Mouse (Mus musculus): ENCODE measurements around the gene Ap4b1. TPM values are rescaled to one million over a fixed set of nuclear protein-coding genes. Genes with fewer than 3 reads are reported as not detected.
A peak's percentile ranks its signal among the peaks of the same experiment; 100 is the strongest.

Ap4b1 gene
- 15.9 and 16.3 TPM in 2 replicates for polyA plus RNA-seq (2015; fragmentation: Nextera tagmentation; extraction: Ambion mirVana)

DNA sequence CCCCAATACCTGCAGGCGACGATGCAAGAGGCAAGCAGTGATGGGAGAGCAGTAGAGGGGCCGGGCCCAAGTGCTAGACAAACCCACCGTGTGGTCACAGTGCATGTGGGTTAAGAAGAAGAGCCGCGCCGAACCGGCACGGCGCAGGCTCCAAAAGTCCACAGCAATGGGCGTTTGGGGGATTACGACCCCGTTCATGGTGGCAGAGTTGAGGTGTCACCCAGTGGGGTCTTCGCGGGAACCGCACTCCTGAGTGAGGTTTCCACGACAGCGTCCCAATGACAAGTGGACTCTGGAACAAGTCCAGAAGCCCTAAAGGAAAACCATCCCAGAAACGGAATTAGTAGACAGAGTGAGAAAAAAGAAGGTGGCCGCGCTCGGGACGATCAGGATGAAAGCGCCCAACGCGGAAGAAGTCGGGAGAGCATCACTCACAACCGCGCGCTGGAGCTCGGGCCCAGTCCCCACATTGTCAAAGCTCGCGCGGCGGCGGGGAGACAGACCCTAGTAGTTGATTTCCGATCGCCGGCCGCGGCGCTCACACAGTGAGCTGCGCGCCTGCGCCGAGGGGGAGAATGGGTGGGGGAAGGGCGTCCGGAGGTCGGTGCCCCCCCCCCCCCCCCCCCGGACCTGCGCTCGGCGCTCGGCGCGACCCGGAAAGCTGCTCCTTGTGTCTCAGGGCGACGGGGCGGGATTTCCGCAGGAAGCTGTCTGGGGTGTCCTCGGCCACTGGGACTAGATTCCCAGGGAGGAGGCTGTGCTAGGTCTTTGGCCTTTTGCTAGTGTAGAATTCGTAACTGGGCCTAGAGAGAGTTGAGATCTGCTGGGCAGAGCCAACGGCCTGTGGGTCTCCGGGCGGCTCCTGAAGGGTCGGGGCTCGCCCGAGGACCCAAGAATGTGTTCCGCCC is at the start of gene Ap4b1, which contains the start of the genes Dclre1b and Gm43064:
Gene Ap4b1, plus strand, starts transcription at position 630 of the 908 bp plus-strand sequence.
Gene Dclre1b, minus strand, starts transcription at position 554 of the 908 bp plus-strand sequence.
Gene Gm43064, plus strand, starts transcription at position 683 of the 908 bp plus-strand sequence.
- Histone ChIP-seq H3K9me3 (replicated peaks; ENCODE audit: low read length) (no peaks in the 10 kb centered on the region), H3K27ac (peak within 1 kb of the TSS; percentile 93), H3K9ac (ENCODE audit: low read depth, low read length) (peak within 1 kb of the TSS; percentile 74), H3K36me3 (ENCODE audit: insufficient read depth, low read length) (peaks cover 20% of the 10 kb centered on the region; the same call in 1 of the 2 replicates), H3K4me2 (ENCODE audit: low read length) (peak within 1 kb of the TSS; percentile 81), H3K4me3 (replicated peaks; ENCODE audit: low read depth, low read length) (peak within 1 kb of the TSS; percentile 86), H3K27me3 (ENCODE audit: insufficient read depth, low read length) (no peaks in the 10 kb centered on the region), H3K4me1 (replicated peaks; ENCODE audit: insufficient read depth, low read length) (0 out of 2 replicates have a peak, but pooled peaks cover 8% of the 10 kb centered on the region)
- DNase-seq (ENCODE audit: low spot score) (peak; percentile 96), ATAC-seq (replicated peaks; ENCODE audit: low FRiP score, low read depth) (peak; percentile 96)
- TF ChIP-seq CTCF (IDR thresholded peaks at IDR 0.05; ENCODE audit: low read depth) = 0 out of 2 replicates have a peak, but pooled peaks have one; percentile 7
- under 1% methylated on average over 62 of the region's 70 CpGs for WGBS

DNA sequence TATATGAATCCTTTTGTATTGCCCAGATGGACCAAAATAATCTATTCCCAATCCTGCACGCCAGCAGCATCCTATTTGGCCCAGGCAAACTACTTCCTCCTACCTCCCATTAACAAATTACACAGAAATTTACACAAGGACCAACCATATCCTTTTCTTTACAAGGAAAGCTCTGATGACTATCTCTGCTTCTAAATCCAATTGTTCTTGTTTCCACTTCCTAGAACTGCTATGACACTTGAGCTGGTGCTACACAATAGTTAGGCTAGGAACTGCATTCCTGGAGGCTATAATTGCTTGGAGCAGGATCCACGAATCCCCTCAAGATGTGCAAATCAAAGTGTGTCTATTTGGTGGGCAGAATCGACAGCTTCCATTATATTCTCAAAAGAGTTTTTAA is 42.5 kb upstream of the Ap4b1 start:
- peaks cover 11% of the 10 kb centered on the region; the same call in 1 of the 2 replicates for H3K36me3 ChIP-seq (ENCODE audit: insufficient read depth, low read length)
- TF ChIP-seq CTCF (IDR thresholded peaks at IDR 0.05; ENCODE audit: low read depth) = no peak
- 76% methylated on average over 3 of the region's 3 CpGs for WGBS
- H3K9ac ChIP-seq (ENCODE audit: low read depth, low read length) = no peak overlapping the region
- H3K4me2 ChIP-seq (ENCODE audit: low read length) = no peak overlapping the region
- no peak for DNase-seq (ENCODE audit: low spot score)
- H3K27ac ChIP-seq = no peak overlapping the region
- 0 out of 2 replicates have a peak, but pooled peaks cover 4% of the 10 kb centered on the region for H3K4me1 ChIP-seq (replicated peaks; ENCODE audit: insufficient read depth, low read length)
- no peak overlapping the region for H3K4me3 ChIP-seq (replicated peaks; ENCODE audit: low read depth, low read length)
- no peak for ATAC-seq (replicated peaks; ENCODE audit: low FRiP score, low read depth)
- no peaks in the 10 kb centered on the region for H3K27me3 ChIP-seq (ENCODE audit: insufficient read depth, low read length)
- no peaks in the 10 kb centered on the region for H3K9me3 ChIP-seq (replicated peaks; ENCODE audit: low read length)

DNA sequence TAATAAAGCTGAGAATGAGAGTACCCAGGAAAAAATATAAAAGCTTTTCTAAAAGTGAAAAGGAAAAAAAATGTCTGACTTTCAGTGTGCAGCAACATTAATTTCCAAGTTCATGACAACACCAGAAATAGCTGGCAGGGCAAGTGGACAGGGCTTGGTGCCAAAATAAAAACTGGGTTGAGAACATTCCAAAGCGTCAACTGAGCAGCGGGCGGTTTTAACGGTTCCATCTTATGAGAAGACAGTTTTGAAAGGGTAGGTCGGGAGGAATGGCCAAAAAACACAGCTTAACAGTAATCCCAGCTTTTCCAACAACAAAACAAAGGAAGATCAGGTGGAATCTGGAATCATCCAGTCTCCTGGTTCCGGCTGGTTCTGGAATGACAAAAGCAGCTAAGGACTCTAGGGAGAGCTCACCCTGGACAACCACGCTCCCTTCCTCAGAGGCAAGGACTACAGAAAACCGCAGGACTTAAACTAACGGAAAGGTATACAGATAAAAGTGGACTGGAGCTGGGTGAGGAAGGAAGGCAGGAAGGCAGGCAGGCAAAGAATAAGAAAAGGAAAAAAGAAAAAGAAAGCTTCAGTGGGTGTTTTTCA is 37.7 kb upstream of the Ap4b1 start:
- Histone ChIP-seq H3K36me3 (ENCODE audit: insufficient read depth, low read length) (0 out of 2 replicates have a peak, but pooled peaks cover 9% of the 10 kb centered on the region), H3K9ac (ENCODE audit: low read depth, low read length) (no peak overlapping the region), H3K27me3 (ENCODE audit: insufficient read depth, low read length) (no peaks in the 10 kb centered on the region), H3K4me1 (replicated peaks; ENCODE audit: insufficient read depth, low read length) (peaks cover 19% of the 10 kb centered on the region; the same call in 1 of the 2 replicates), H3K27ac (peak overlapping the region; percentile 71), H3K4me3 (replicated peaks; ENCODE audit: low read depth, low read length) (no peak overlapping the region), H3K4me2 (ENCODE audit: low read length) (no peak overlapping the region), H3K9me3 (replicated peaks; ENCODE audit: low read length) (no peaks in the 10 kb centered on the region)
- no peak for TF ChIP-seq CTCF (IDR thresholded peaks at IDR 0.05; ENCODE audit: low read depth)
- DNase-seq (ENCODE audit: low spot score) (peak; percentile 63), ATAC-seq (replicated peaks; ENCODE audit: low FRiP score, low read depth) (no peak)
- 42% methylated on average over 9 of the region's 9 CpGs for whole genome bisulfite sequencing

DNA sequence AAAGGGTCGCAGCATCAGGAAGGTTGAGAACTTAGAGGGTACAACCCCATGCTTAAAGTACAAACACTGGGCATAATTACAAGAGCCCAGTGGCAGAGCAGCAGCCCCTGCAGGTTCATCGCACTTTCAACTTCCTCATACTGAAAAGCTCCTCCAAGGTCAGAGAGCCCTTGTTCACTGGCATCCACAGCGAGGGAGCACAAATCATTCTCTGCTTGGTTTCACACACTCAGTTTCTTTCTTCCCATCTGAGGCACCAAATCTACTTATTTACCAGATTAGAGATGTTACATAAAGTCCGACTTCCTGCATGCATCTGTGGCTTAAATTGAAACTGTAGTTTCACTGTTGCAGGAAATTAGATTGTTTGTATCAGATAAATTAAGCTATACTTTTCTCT is 36.5 kb upstream of the Ap4b1 start:
- no peak for TF ChIP-seq CTCF (IDR thresholded peaks at IDR 0.05; ENCODE audit: low read depth)
- Histone ChIP-seq H3K4me2 (ENCODE audit: low read length) (no peak overlapping the region), H3K9ac (ENCODE audit: low read depth, low read length) (no peak overlapping the region), H3K36me3 (ENCODE audit: insufficient read depth, low read length) (peaks cover 19% of the 10 kb centered on the region), H3K27me3 (ENCODE audit: insufficient read depth, low read length) (no peaks in the 10 kb centered on the region), H3K4me1 (replicated peaks; ENCODE audit: insufficient read depth, low read length) (peaks cover 19% of the 10 kb centered on the region; the same call in 1 of the 2 replicates), H3K27ac (peak overlapping the region; percentile 68), H3K4me3 (replicated peaks; ENCODE audit: low read depth, low read length) (no peak overlapping the region), H3K9me3 (replicated peaks; ENCODE audit: low read length) (no peaks in the 10 kb centered on the region)
- peak; percentile 42 for DNase-seq (ENCODE audit: low spot score)
- WGBS = 34% methylated on average over 4 of the region's 4 CpGs
- ATAC-seq (replicated peaks; ENCODE audit: low FRiP score, low read depth) = no peak

DNA sequence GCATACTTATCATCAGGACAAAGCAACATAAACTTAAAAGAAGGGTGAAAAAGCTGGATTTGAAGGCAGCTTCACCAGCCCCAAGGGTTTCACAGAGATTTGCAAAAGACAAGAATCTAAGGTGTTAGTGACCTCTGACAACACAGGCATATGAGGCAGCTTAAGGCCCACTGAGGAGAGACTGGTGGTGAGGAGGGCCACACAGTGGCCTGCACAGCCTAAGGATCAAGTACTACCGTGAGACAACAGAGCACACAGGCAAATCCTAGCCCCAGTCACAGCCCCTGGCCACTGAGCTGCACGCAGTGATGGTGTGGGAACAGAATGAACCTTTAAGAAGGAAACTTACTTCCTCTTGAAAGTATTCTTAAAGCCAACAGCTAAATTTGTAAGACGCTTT is 35.8 kb upstream of the Ap4b1 start:
- Histone ChIP-seq H3K9me3 (replicated peaks; ENCODE audit: low read length) (no peaks in the 10 kb centered on the region), H3K27me3 (ENCODE audit: insufficient read depth, low read length) (no peaks in the 10 kb centered on the region), H3K36me3 (ENCODE audit: insufficient read depth, low read length) (peaks cover 17% of the 10 kb centered on the region), H3K4me2 (ENCODE audit: low read length) (no peak overlapping the region), H3K9ac (ENCODE audit: low read depth, low read length) (no peak overlapping the region), H3K27ac (peak overlapping the region; percentile 68), H3K4me3 (replicated peaks; ENCODE audit: low read depth, low read length) (no peak overlapping the region), H3K4me1 (replicated peaks; ENCODE audit: insufficient read depth, low read length) (peaks cover 19% of the 10 kb centered on the region; the same call in 1 of the 2 replicates)
- no peak for TF ChIP-seq CTCF (IDR thresholded peaks at IDR 0.05; ENCODE audit: low read depth)
- no peak for ATAC-seq (replicated peaks; ENCODE audit: low FRiP score, low read depth)
- DNase-seq (ENCODE audit: low spot score) = no peak
- 77% methylated on average over 3 of the region's 3 CpGs for WGBS

DNA sequence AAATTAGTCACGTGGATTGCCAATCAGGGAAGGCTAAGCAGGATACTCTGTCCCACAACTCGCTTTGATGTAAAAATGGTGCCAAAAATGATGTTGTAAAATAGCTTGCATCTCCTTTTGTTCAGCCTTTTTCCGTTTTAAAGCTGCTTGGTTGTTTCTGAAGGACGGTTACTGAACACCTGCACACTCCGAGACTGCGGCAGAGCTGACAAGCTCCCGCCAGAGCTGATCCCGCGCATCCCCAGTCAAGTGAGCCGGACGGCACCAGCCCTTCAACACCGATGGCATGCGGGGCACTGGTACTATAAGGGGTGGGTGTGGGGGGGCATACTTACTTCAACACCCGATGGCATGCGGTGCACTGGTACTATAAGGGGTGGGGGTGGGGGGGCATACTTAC is 35.3 kb upstream of the Ap4b1 start:
- DNase-seq (ENCODE audit: low spot score) (no peak), ATAC-seq (replicated peaks; ENCODE audit: low FRiP score, low read depth) (no peak)
- H3K27me3 ChIP-seq (ENCODE audit: insufficient read depth, low read length) = no peaks in the 10 kb centered on the region
- H3K4me3 ChIP-seq (replicated peaks; ENCODE audit: low read depth, low read length) = no peak overlapping the region
- H3K4me2 ChIP-seq (ENCODE audit: low read length) = no peak overlapping the region
- H3K9ac ChIP-seq (ENCODE audit: low read depth, low read length) = no peak overlapping the region
- H3K4me1 ChIP-seq (replicated peaks; ENCODE audit: insufficient read depth, low read length) = peaks cover 19% of the 10 kb centered on the region; the same call in 1 of the 2 replicates
- peaks cover 13% of the 10 kb centered on the region for H3K36me3 ChIP-seq (ENCODE audit: insufficient read depth, low read length)
- H3K27ac ChIP-seq = no peak overlapping the region
- H3K9me3 ChIP-seq (replicated peaks; ENCODE audit: low read length) = no peaks in the 10 kb centered on the region
- 81% methylated on average over 14 of the region's 15 CpGs for WGBS
- no peak for TF ChIP-seq CTCF (IDR thresholded peaks at IDR 0.05; ENCODE audit: low read depth)
